Mouse (Mus musculus): ENCODE measurements around the gene Tmem209. TPM values are rescaled to one million over a fixed set of nuclear protein-coding genes. Genes with fewer than 3 reads are reported as not detected.
A peak's percentile ranks its signal among the peaks of the same experiment; 100 is the strongest.

Gene Tmem209
- polyA plus RNA-seq, 1 experiment from 2014 or later = 28.3 TPM

DNA sequence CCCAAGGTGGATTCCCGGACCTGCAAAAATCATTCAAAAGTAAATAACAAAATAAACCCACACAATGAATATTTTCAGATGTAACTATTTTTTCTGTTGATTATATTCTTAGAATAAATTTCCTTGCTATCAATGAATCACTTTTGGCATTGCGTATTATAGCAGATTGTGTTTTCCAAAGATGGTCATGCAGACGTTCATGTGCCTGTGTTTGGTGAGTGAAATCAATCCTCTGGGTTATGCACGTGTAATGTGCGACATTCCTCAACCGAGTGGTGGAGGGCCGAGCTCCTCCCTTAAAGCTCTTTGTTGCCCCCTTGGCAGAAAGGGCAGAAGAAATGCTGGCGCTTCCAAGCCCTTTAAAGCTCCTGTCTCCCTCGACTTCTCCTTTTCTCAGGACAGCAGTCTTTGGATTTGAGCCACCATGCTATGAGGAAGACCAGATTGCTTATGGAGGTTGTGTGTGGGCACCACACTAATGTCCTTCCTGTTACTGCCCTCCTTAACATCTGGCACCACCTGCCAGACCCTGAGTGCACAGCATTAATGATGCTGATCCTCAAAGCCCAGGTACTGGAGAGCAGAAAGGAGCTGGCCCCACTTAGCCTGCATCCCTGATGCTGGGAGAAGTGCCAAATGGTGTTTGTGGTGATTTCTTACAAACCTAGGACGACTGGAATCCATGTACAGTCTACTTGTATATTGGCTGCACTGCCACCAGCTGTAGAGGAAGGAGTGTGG, 33.4 kb downstream of the Tmem209 start:
- Histone ChIP-seq H3K9me3 (no peaks in the 10 kb centered on the region), H3K4me1 (replicated peaks) (peaks cover 8% of the 10 kb centered on the region), H3K27me3 (no peaks in the 10 kb centered on the region), H3K9ac (no peak overlapping the region), H3K4me3 (no peak overlapping the region), H3K27ac (replicated peaks) (0 out of 2 replicates have a peak overlapping the region, but pooled peaks have one; percentile 18), H3K36me3 (peaks cover 14% of the 10 kb centered on the region), H3K4me2 (no peak overlapping the region)
- ATAC-seq (ENCODE audit: low read depth) = no peak
- WGBS = 82% methylated on average over 10 of the region's 10 CpGs

DNA sequence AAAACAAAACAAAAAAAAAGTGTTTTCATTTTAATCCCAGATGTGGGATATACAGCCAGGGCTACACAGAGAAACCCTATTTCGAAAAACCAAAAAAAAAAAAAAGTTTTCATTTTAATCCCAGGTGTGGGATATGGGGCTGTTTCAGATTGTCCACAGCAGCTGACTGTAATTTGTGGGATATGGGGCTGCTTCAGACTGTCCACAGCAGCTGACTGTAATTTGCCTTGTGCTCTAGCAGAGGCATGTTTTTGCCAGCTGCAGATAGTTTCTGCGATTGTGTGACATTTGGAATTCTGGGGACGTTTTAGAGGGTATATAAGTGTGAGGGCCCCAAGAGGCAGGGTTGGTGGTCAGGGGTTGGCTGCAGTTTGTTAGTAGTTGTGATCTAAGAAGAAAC, 37.9 kb downstream of the Tmem209 start:
- WGBS = 84% methylated on average over 3 of the region's 3 CpGs
- no peaks in the 10 kb centered on the region for H3K9me3 ChIP-seq
- H3K27ac ChIP-seq (replicated peaks) = no peak overlapping the region
- H3K36me3 ChIP-seq = no peaks in the 10 kb centered on the region
- peaks cover 23% of the 10 kb centered on the region for H3K4me1 ChIP-seq (replicated peaks)
- ATAC-seq (ENCODE audit: low read depth) = no peak
- no peak overlapping the region for H3K9ac ChIP-seq
- no peak overlapping the region for H3K4me3 ChIP-seq
- H3K27me3 ChIP-seq = no peaks in the 10 kb centered on the region
- H3K4me2 ChIP-seq = no peak overlapping the region

DNA sequence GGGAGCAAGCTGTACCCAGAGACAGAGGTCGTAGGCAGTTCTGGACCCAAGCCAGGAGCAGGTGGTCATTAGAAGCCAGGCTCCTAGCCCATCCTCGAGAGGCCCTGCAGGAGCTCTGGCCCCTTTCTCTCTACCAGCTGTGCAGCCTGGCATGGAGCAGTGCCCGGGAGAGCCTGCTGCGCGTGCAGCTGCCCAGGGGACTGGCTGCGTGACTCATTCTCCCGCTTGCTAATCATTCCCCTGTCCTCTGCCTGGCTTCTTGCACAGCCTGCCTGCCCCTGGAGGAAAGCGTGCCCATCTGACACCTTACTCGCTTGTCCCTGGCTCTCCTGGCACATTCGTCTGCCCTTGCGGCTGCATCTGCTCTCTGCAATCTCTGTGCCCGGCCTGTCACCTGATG, 40.2 kb downstream of the Tmem209 start:
- Histone ChIP-seq H3K4me2 (no peak overlapping the region), H3K9ac (no peak overlapping the region), H3K9me3 (no peaks in the 10 kb centered on the region), H3K27me3 (no peaks in the 10 kb centered on the region), H3K27ac (replicated peaks) (peak overlapping the region; percentile 59), H3K36me3 (no peaks in the 10 kb centered on the region), H3K4me1 (replicated peaks) (peaks cover 23% of the 10 kb centered on the region), H3K4me3 (no peak overlapping the region)
- ATAC-seq (ENCODE audit: low read depth) = peak; percentile 81
- 51% methylated on average over 12 of the region's 12 CpGs for WGBS

DNA sequence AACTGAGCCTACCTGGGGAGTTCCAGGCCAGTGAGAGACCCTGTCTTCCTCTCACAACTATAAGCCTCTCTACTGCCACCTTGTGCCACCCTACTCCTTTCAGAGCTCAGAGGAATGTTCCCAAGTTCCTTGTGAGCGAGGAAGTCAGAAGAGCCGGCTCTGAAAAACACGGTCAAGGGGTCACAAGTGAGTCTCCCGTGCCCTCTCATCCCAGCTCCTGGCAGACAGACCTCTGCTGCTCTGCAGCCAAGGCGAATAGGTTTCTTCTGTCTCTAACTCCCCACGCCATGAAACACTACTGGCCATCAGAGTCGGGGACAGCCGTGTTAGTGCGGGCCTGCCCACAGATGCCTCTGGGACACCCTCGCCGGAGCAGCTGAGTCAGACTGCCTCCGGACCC, 40.9 kb downstream of the Tmem209 start:
- Histone ChIP-seq H3K4me2 (no peak overlapping the region), H3K27ac (replicated peaks) (peak overlapping the region; percentile 59), H3K36me3 (no peaks in the 10 kb centered on the region), H3K9ac (no peak overlapping the region), H3K4me1 (replicated peaks) (peaks cover 23% of the 10 kb centered on the region), H3K9me3 (no peaks in the 10 kb centered on the region), H3K4me3 (no peak overlapping the region), H3K27me3 (no peaks in the 10 kb centered on the region)
- WGBS = 50% methylated on average over 12 of the region's 12 CpGs
- no peak for ATAC-seq (ENCODE audit: low read depth)

DNA sequence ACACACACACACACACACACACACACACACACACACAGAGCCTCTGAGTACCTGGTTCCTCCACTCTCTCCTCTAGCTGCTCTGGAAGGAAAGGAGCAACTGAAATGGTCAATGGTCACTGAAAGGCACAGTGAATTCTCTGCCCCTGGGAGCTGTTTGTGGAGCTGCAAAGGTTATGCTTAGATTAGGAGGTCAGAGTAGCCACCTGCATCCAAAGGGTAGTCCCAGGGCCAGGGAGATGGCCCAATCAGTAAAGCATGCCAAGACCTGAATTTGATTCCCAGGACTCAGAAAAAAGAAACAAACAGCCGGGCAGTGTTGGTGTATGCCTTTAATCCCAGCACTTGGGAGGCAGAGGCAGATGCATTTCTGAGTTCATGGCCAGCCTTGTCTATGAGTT, 41.5 kb downstream of the Tmem209 start:
- Histone ChIP-seq H3K9me3 (no peaks in the 10 kb centered on the region), H3K9ac (no peak overlapping the region), H3K27ac (replicated peaks) (peak overlapping the region; percentile 52; the same call in 1 of the 2 replicates), H3K4me2 (no peak overlapping the region), H3K36me3 (no peaks in the 10 kb centered on the region), H3K27me3 (no peaks in the 10 kb centered on the region), H3K4me3 (no peak overlapping the region), H3K4me1 (replicated peaks) (peaks cover 24% of the 10 kb centered on the region)
- ATAC-seq (ENCODE audit: low read depth) = no peak
- WGBS = 81% methylated on average over 1 of the region's 1 CpGs

DNA sequence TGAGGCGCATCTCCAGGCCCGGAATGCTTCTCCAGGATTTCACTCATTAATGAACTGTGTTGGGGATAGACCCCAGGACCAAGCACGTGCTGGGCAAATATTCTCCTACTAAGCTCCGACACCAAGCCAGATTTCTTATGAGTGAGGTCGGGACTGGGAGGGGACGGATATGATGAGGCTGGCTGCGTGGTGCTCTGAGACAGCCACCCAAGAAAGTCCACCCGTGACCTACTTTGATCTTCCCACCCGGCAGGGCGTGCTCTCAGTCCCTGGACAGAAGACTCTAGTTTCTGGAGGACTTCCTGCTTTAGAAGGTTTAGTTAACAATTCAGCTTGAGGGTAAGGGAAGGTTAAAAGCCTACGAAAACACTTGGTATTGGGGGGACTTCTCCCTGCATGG, 44.0 kb downstream of the Tmem209 start:
- Histone ChIP-seq H3K4me3 (no peak overlapping the region), H3K9me3 (no peaks in the 10 kb centered on the region), H3K9ac (no peak overlapping the region), H3K4me2 (no peak overlapping the region), H3K36me3 (no peaks in the 10 kb centered on the region), H3K27ac (replicated peaks) (no peak overlapping the region), H3K4me1 (replicated peaks) (peaks cover 43% of the 10 kb centered on the region), H3K27me3 (no peaks in the 10 kb centered on the region)
- 88% methylated on average over 11 of the region's 11 CpGs for WGBS
- ATAC-seq (ENCODE audit: low read depth) = no peak

DNA sequence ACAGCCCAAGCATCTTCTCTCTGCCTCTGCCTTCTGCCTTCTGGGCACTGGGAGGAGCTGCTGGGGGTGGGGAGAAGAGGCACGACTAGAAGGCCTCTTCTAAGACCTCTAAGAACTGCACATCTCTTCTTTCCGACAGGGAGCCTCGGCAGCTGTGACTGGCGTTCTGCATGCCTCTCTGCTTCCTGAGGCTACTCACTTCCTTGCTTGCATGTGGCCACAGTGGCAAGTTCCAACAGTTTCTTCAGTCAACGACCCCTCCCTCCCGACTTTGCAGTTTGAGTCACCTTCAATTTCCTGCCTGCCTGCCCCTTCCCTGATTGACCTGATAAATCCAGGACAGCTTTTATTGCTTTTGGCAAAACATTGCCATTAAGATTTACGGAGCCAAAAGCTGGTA, 46.8 kb downstream of the Tmem209 start:
- H3K9me3 ChIP-seq = no peaks in the 10 kb centered on the region
- H3K27ac ChIP-seq (replicated peaks) = peak overlapping the region; percentile 46
- H3K4me1 ChIP-seq (replicated peaks) = peaks cover 44% of the 10 kb centered on the region
- H3K36me3 ChIP-seq = no peaks in the 10 kb centered on the region
- H3K27me3 ChIP-seq = no peaks in the 10 kb centered on the region
- WGBS = 31% methylated on average over 7 of the region's 7 CpGs
- no peak overlapping the region for H3K9ac ChIP-seq
- H3K4me3 ChIP-seq = no peak overlapping the region
- H3K4me2 ChIP-seq = no peak overlapping the region
- ATAC-seq (ENCODE audit: low read depth) = no peak

DNA sequence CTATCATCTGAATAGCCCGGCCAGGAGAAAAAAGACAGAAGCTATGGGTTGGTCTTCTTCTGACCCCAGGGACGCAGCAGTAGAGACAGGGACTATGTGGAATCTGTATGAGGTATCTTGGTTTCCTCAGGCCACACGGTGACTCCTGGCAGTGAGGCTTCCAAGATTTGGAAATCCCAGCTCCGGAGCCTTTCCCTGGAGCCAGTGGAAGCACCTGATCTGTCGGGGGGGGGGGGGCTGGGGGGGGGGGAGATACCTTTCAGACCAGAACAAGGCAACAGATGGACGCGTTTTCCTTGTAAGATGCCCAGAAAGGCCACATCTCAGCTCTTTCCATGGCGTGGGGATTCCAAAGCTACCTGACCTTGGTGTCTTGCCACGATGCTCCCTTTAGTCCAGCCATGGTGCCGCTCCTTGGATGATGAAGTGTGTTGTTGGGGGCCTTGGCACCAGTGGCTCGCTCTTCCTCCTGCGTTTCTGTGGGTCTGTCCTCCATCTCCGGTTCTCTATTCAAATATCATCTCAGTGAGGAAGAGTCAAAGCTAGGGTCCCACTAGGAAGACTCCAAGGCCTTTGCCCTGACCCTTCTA, 47.7 kb downstream of the Tmem209 start:
- no peaks in the 10 kb centered on the region for H3K27me3 ChIP-seq
- no peaks in the 10 kb centered on the region for H3K9me3 ChIP-seq
- WGBS = 92% methylated on average over 12 of the region's 13 CpGs
- H3K4me1 ChIP-seq (replicated peaks) = peaks cover 35% of the 10 kb centered on the region
- H3K4me2 ChIP-seq = no peak overlapping the region
- H3K4me3 ChIP-seq = no peak overlapping the region
- peak overlapping the region; percentile 80; the same call in 1 of the 2 replicates for H3K9ac ChIP-seq
- H3K27ac ChIP-seq (replicated peaks) = no peak overlapping the region
- H3K36me3 ChIP-seq = no peaks in the 10 kb centered on the region
- no peak for ATAC-seq (ENCODE audit: low read depth)

DNA sequence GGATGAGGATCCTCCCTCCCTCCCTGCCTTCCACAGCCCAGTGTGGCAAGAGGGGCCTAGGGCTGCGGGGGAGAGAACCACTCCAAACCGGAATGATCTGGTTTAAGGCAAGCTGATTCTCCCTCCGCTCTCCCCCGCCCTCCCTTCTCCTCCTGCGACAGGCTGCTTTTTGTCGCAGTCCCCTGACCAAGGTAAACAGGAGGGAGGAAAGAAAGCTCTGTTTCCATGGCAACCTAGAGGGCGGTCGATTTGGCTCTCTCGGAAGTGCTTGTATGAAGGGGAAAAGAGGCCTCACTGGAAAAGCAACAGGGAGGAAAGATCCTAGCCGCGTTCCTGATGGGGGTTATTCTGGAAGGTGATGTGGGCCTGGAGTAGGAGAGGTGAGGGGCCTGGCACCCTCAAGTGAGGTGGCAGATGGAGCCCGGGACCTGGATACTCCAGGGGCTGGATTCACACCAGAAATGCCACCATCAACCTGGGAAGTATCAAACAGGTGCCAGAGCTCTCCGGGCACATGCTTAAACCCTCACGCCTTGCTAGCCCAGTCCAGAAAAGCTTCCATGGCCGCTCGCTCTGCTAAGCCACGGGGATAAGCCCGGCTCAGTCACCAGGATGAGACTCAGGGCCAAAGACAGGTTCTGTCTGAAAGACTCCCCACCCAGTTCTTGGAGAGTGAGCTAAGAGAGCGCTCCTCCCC, 48.7 kb downstream of the Tmem209 start:
- H3K36me3 ChIP-seq = no peaks in the 10 kb centered on the region
- H3K9me3 ChIP-seq = no peaks in the 10 kb centered on the region
- ATAC-seq (ENCODE audit: low read depth) = peak; percentile 94
- H3K27me3 ChIP-seq = no peaks in the 10 kb centered on the region
- H3K4me2 ChIP-seq = peak overlapping the region; percentile 68
- peak overlapping the region; percentile 80 for H3K9ac ChIP-seq
- 14% methylated on average over 19 of the region's 19 CpGs for WGBS
- peak overlapping the region; percentile 96 for H3K27ac ChIP-seq (replicated peaks)
- H3K4me1 ChIP-seq (replicated peaks) = peaks cover 35% of the 10 kb centered on the region
- H3K4me3 ChIP-seq = peak overlapping the region; percentile 7; the same call in 1 of the 2 replicates

DNA sequence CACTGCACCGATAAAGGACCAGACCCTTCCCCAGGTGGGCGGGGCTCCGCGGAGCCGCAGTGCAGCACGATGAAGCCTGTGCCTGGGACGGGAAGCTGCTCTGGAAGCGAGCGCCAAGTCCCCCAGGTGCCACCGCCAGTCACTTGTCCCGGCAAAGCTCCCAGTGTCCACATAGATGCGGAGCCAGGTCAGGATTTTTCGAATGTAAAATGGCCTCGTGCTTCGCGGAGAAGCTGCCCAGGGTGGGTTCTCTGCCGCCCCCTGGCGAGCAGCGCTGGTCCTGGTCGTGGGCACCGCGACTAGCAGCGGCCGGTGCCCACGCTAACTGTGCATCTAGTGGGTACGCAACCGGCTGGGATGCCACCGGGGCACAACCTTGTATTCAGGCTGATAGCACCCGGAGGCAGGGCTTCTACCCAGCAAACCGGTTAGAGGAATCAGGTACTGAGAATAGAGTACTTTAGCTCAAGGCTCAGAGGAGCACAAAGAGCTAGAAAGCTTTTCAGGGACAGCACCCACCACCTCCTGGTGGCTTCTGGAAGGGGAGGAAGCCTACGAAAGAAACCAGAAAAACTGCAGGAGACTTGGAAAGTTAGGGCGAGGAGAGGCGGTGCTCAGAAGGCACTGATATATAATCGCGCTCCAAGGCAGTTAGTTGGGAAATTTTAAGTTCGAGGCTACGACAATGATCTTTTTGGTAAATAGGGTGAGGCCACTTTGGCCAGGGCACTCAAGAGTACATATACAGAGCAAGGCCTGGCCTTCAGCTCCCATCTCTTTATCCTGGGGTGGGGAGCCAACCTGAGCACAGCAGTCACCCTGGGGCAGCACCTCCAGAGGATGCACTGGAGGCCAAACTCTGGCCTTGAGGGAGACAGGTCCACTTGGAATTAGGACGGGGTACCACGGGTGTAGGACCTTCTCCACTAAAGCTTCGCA, 49.5 kb downstream of the Tmem209 start:
- ATAC-seq (ENCODE audit: low read depth) = peak; percentile 67
- peak overlapping the region; percentile 80 for H3K9ac ChIP-seq
- WGBS = 7% methylated on average over 40 of the region's 40 CpGs

DNA sequence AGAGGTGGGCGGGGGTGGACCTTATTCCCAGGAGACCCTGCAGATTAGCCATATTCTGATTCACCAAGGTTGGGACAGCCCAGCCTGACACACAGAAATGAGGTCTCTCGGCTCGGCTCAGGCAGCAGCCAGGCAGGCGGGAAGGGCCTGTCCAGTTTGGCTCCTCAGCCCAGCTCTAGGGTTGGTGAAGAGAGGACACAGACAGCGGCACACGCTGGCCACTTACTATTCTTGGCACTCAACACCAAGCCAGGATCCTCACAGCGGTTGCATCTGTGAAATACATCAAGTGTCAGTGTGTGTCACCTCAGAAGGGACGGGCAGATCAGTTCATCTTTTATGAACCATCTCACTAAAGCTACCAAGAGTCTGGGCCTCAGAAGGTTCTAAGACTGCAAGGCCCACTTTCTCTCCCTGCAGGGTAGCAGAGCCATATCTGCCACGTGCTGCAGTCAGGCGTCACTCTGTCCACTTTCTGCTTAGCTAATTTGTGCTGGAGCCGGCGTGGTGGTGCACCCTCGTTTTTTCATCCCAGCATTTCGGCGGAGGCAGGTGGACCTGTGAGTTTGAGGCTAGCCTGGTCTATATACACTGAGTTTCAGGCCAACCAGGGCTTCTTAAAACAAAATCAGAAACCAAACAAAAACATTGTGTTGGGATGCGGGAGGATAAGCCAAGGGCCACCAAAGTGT, 50.4 kb downstream of the Tmem209 start:
- Histone ChIP-seq H3K4me1 (replicated peaks) (peaks cover 35% of the 10 kb centered on the region), H3K4me3 (peak overlapping the region; percentile 41), H3K9ac (peak overlapping the region; percentile 80), H3K9me3 (no peaks in the 10 kb centered on the region), H3K4me2 (peak overlapping the region; percentile 68), H3K36me3 (peaks cover 16% of the 10 kb centered on the region), H3K27ac (replicated peaks) (peak overlapping the region; percentile 96), H3K27me3 (no peaks in the 10 kb centered on the region)
- 72% methylated on average over 16 of the region's 16 CpGs for WGBS
- ATAC-seq (ENCODE audit: low read depth) = no peak

More for the DNA sequence above, 49.5 kb downstream of the Tmem209 start:
- peaks cover 35% of the 10 kb centered on the region for H3K4me1 ChIP-seq (replicated peaks)
- H3K4me2 ChIP-seq = peak overlapping the region; percentile 68
- no peaks in the 10 kb centered on the region for H3K27me3 ChIP-seq
- no peaks in the 10 kb centered on the region for H3K9me3 ChIP-seq
- peaks cover 7% of the 10 kb centered on the region for H3K36me3 ChIP-seq
- peak overlapping the region; percentile 41 for H3K4me3 ChIP-seq
- peak overlapping the region; percentile 96 for H3K27ac ChIP-seq (replicated peaks)
